Comparison of ENCODE assay signal across 10 mouse cellular contexts in genomic region chr17:27549234-27549633, GRCm38 (mm10). TPM values are rescaled to one million over a fixed set of nuclear protein-coding genes. Genes with fewer than 3 reads are reported as not detected.
DNase-seq lines count a peak whose midpoint lies in the region; ATAC-seq and TF ChIP-seq lines count a peak whose summit lies in the region.
"Had no signal": no experiment of that assay in that cellular context is flagged by ENCODE, and none has a peak within 500 bp of the region (broad histone marks: within the 10 kb centered on the region; RNA-seq: fewer than 3 reads in every experiment).

No protein-coding gene starts in this region.

- H3K4me1 ChIP-seq in heart, adult 2 months (ENCODE audit: control insufficient read depth, insufficient read depth, low read length), result no peaks in the 10 kb centered on the region; the same call in 1 of the 2 replicates
- H3K4me1 ChIP-seq in neural tube, embryonic 15.5 days, result peaks cover 4% of the 10 kb centered on the region
- H3K4me1 ChIP-seq in liver, embryonic 12.5 days, result peaks cover 38% of the 10 kb centered on the region

- H3K36me3 ChIP-seq in heart, adult 2 months (ENCODE audit: control insufficient read depth, insufficient read depth, low read length), result no peaks in the 10 kb centered on the region
- no peaks in the 10 kb centered on the region for H3K36me3 ChIP-seq in neural tube, embryonic 15.5 days
- H3K36me3 ChIP-seq in liver, embryonic 12.5 days, result no peaks in the 10 kb centered on the region
- H3K36me3 ChIP-seq: limb, embryonic 15.5 days had no signal

- no peak overlapping the region for H3K9ac ChIP-seq in heart, adult 2 months (ENCODE audit: low read depth, low read length)
- no peak overlapping the region for H3K9ac ChIP-seq in neural tube, embryonic 15.5 days (replicated peaks)
- H3K9ac ChIP-seq in liver, embryonic 12.5 days, result no peak overlapping the region
- H3K9ac ChIP-seq: limb, embryonic 15.5 days had no signal

- ATAC-seq in neural tube, embryonic 15.5 days (ENCODE audit: low FRiP score), result no peak
- no peak for ATAC-seq in liver, embryonic 12.5 days
- ATAC-seq: lung, postnatal 0 days had no signal

- WGBS in heart, adult 2 months, result 59% methylated on average over 8 of the region's 8 CpGs
- 34% methylated on average over 8 of the region's 8 CpGs for WGBS in neural tube, embryonic 15.5 days
- WGBS in liver, embryonic 12.5 days (ENCODE audit: insufficient replicate concordance), result 50% methylated on average over 8 of the region's 8 CpGs

- no peak for TF ChIP-seq POLR2A in heart, adult 2 months (IDR thresholded peaks at IDR 0.05; ENCODE audit: insufficient read depth, low read depth, low read length)

- TF ChIP-seq CTCF in heart, adult 2 months (IDR thresholded peaks at IDR 0.05), result no peak
- no peak for TF ChIP-seq CTCF in gastrocnemius, adult 2 months (IDR thresholded peaks at IDR 0.05)

- H3K4me2 ChIP-seq in neural tube, embryonic 15.5 days, result no peak overlapping the region
- no peak overlapping the region for H3K4me2 ChIP-seq in liver, embryonic 12.5 days
- H3K4me2 ChIP-seq: limb, embryonic 15.5 days had no signal

- no peaks in the 10 kb centered on the region for H3K9me3 ChIP-seq in neural tube, embryonic 15.5 days (replicated peaks)
- no peaks in the 10 kb centered on the region for H3K9me3 ChIP-seq in liver, embryonic 12.5 days (replicated peaks)
- H3K9me3 ChIP-seq: limb, embryonic 15.5 days had no signal

- TF ChIP-seq EP300 in heart, adult 2 months (IDR thresholded peaks at IDR 0.05; ENCODE audit: insufficient read depth, low read depth, low read length), result 0 out of 2 replicates have a peak, but pooled peaks have one; percentile 46

- H3K4me3 ChIP-seq in heart, adult 2 months, result no peak overlapping the region
- no peak overlapping the region for H3K4me3 ChIP-seq in neural tube, embryonic 15.5 days (replicated peaks)
- H3K4me3 ChIP-seq in liver, embryonic 12.5 days, result no peak overlapping the region
- H3K4me3 ChIP-seq in gastrocnemius, adult 2 months, result no peak overlapping the region
- H3K4me3 ChIP-seq: limb, embryonic 15.5 days had no signal

- peak in 1 of 2 experiments; percentile 50 for DNase-seq in heart, adult 2 months
- DNase-seq in heart, postnatal 36 days, result no peak
- DNase-seq in neural tube, embryonic 10.5 days (ENCODE audit: extremely low spot score, low spot score), result peak; percentile 26
- peak; percentile 44 for DNase-seq in heart, postnatal 4 days
- no peak for DNase-seq in gastrocnemius, adult 2 months
- DNase-seq: cerebellum, adult 11-12 months had no signal

- no peak overlapping the region for H3K27ac ChIP-seq in heart, adult 2 months
- H3K27ac ChIP-seq in neural tube, embryonic 15.5 days (replicated peaks), result no peak overlapping the region
- H3K27ac ChIP-seq in liver, embryonic 12.5 days, result no peak overlapping the region
- H3K27ac ChIP-seq in gastrocnemius, adult 2 months, result no peak overlapping the region
- H3K27ac ChIP-seq: limb, embryonic 15.5 days had no signal

- H3K27me3 ChIP-seq in heart, adult 2 months (ENCODE audit: control insufficient read depth, insufficient read depth, low read length), result no peaks in the 10 kb centered on the region
- no peaks in the 10 kb centered on the region for H3K27me3 ChIP-seq in neural tube, embryonic 15.5 days (replicated peaks)
- H3K27me3 ChIP-seq in liver, embryonic 12.5 days (replicated peaks), result peaks cover 16% of the 10 kb centered on the region; the same call in 1 of the 2 replicates
- H3K27me3 ChIP-seq: limb, embryonic 15.5 days had no signal

- H3K79me2 ChIP-seq in heart, adult 2 months (replicated peaks; ENCODE audit: control insufficient read depth, insufficient read depth, low read length), result no peaks in the 10 kb centered on the region

- intact Hi-C loops in heart, adult 2 months (cut with DNase I), result loop anchor here (5.0 kb wide), 1 partner anchor 213 kb away; no protein-coding TSS in a partner anchor
- intact Hi-C loops in heart, postnatal 36 days (cut with DNase I), result no loop called here
- intact Hi-C loops in gastrocnemius, adult 2 months (cut with DNase I), result no loop called here

RNA-seq across cellular contexts. Expression of gene Hmga1, which starts 7.1 kb away (rescaled TPM):
- total RNA-seq in heart, adult 2 months (2021), result 10 to 100 TPM; 47.5 to 48.2 TPM
- 73.8 and 78.0 TPM in 2 replicates for polyA plus RNA-seq in heart, adult 2 months (2012; rRNA removed)
- 10 to 100 TPM; 41.2 to 45.0 TPM for total RNA-seq in heart, postnatal 36 days (2021)
- polyA plus RNA-seq in neural tube, embryonic 15.5 days (2015; fragmentation: Nextera tagmentation; extraction: Ambion mirVana), result 129 and 207 TPM in 2 replicates
- total RNA-seq in heart, postnatal 4 days (2021), result 10 to 100 TPM; 54.8 to 59.1 TPM
- polyA plus RNA-seq in liver, embryonic 12.5 days (2016; fragmentation: Nextera tagmentation; extraction: Ambion mirVana), result 295 and 306 TPM in 2 replicates
- total RNA-seq in gastrocnemius, adult 2 months (2021), result 10 to 100 TPM; 29.6 to 34.1 TPM

RNA-seq across cellular contexts. Expression of gene AI413582, which starts 16.3 kb away (rescaled TPM):
- total RNA-seq in heart, adult 2 months (2021), result 1 to 10 TPM; 9.1 TPM
- 14.1 and 22.4 TPM in 2 replicates for polyA plus RNA-seq in heart, adult 2 months (2012; rRNA removed)
- total RNA-seq in heart, postnatal 36 days (2021), result 10 to 100 TPM in 1 of 2 experiments, 1 to 10 TPM in 1; 7.4 to 10.4 TPM
- 70.8 and 74.9 TPM in 2 replicates for polyA plus RNA-seq in neural tube, embryonic 15.5 days (2015; fragmentation: Nextera tagmentation; extraction: Ambion mirVana)
- 1 to 10 TPM; 8.7 to 8.8 TPM for total RNA-seq in heart, postnatal 4 days (2021)
- polyA plus RNA-seq in liver, embryonic 12.5 days (2016; fragmentation: Nextera tagmentation; extraction: Ambion mirVana), result 14.1 and 16.8 TPM in 2 replicates
- 1 to 10 TPM; 3.0 to 3.3 TPM for total RNA-seq in gastrocnemius, adult 2 months (2021)

RNA-seq across cellular contexts. Expression of gene Grm4, which starts 28.0 kb away (rescaled TPM):
- total RNA-seq in heart, adult 2 months (2021), result under 1 TPM; 0.13 to 0.16 TPM
- 0.47 and 0.53 TPM in 2 replicates for polyA plus RNA-seq in heart, adult 2 months (2012; rRNA removed)
- total RNA-seq in heart, postnatal 36 days (2021), result under 1 TPM; 0.11 to 0.14 TPM
- polyA plus RNA-seq in neural tube, embryonic 15.5 days (2015; fragmentation: Nextera tagmentation; extraction: Ambion mirVana), result 9.7 and 10.1 TPM in 2 replicates
- under 1 TPM in 1 of 2 experiments, not detected in 1; 0.07 TPM for total RNA-seq in heart, postnatal 4 days (2021)
- polyA plus RNA-seq in liver, embryonic 12.5 days (2016; fragmentation: Nextera tagmentation; extraction: Ambion mirVana), result 0.05 TPM in 1 of 2 replicates, not detected in the other
- not detected for total RNA-seq in gastrocnemius, adult 2 months (2021)
- polyA plus RNA-seq: lung, postnatal 0 days had no signal

Comparison
In these comparisons a context has a peak if more than half of its experiments do, and no peak if none do; other contexts are left out.
1. DNase-seq: peak in neural tube, embryonic 10.5 days (single experiment) and heart, postnatal 4 days (single experiment); none in heart, postnatal 36 days (0 of 2) and gastrocnemius, adult 2 months (single experiment).